Mouse (Mus musculus) neural tube, embryonic 10.5 days (tissue): ENCODE measurements around the gene Gm11758.
"Not testable (repeated sequence)": the region's sequence is repeated elsewhere in the genome, so short reads cannot be mapped to it uniquely, and the experiment has no call there.

ENCODE experiments used
- DNase-seq: peaks from one replicate; pipeline ENCODE4 v3.0.0-alpha.2; 2017; ENCODE audit warnings: low spot score; ENCODE audit errors: extremely low spot score

Gene Gm11758

DNA sequence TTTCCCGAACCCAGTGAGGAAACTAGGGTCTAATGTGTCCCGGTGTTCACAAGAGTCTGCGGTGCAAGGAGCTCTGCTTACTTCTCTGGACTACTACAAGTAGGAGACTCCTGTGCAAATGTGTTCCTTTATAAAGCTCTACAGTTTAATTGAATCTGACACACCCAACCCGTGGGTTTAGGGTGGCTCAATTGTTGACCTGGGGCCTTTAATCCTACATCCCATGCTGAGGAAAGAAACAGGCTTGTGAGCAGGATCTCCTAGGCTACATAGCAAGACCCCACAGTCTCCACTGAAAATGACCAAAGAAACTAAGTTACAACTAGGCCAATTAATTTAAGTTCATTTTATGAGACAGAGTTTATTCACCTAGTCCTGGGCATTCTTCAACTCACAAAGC is at the start of gene Gm11758:
Gene Gm11758 (minus strand): TSS at position 101 of the 400 bp plus-strand sequence.
- DNase-seq = not testable (repeated sequence)

DNA sequence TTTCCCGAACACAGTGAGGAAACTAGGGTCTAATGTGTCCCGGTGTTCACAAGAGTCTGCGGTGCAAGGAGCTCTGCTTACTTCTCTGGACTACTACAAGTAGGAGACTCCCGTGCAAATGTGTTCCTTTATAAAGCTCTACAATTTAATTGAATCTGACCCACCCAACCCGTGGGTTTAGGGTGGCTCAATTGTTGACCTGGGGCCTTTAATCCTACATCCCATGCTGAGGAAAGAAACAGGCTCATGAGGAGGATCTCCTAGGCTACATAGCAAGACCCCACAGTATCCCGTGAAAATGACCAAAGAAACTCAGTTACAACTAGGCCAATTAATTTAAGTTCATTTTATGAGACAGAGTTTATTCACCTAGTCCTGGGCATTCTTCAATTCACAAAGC is 44.6 kb upstream of the Gm11758 start, which contains the start of gene Gm11756:
Gene Gm11756 (minus strand): TSS at position 101 of the 400 bp plus-strand sequence.
- DNase-seq = not testable (repeated sequence)

DNA sequence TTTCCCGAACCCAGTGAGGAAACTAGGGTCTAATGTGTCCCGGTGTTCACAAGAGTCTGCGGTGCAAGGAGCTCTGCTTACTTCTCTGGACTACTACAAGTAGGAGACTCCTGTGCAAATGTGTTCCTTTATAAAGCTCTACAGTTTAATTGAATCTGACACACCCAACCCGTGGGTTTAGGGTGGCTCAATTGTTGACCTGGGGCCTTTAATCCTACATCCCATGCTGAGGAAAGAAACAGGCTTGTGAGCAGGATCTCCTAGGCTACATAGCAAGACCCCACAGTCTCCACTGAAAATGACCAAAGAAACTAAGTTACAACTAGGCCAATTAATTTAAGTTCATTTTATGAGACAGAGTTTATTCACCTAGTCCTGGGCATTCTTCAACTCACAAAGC is 29.8 kb upstream of the Gm11758 start, which contains the start of gene Gm13871:
Gene Gm13871 (minus strand): TSS at position 101 of the 400 bp plus-strand sequence.
- not testable (repeated sequence) for DNase-seq

- DNase-seq = not testable (repeated sequence)
Observed at GRCm38 (mm10) chr4:73891012-73891411, 14.9 kb upstream of the Gm11758 start, which contains the start of gene Gm11757. Gm11757 (minus strand) TSS chr4:73891112.

DNA sequence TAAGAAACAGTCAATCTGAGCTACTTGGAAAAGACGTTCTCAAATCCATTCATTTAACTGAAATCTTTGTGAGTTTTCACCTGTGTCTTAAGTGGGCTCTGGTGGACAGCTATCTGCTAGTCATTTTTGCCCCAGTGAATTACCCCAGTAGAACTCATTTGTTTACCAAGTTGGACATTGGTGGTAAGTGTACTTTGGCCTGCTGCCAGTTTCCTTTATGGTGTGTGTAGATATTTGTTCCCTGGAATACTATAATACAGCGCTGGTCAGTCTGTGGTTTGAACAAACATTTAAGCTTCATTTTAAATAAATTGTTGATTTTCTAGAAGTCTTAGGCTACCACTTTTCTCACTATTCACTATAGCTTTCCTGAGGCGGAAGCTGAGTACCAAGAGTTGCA is 49.5 kb downstream of the Gm11758 start:
- no peak for DNase-seq
